Mouse (Mus musculus) stomach, embryonic 15.5 days (tissue): ENCODE measurements at regions not wholly inside any gene's neighbourhood (a gene's known extent, or its start where the extent isn't known, plus 50 kb on each side); places are given as distances from the start of the nearest gene placed in this dataset.

Experiments
- ATAC-seq: fragments of 200-750 bp; cut with Nextera tagmentation; 2 replicates; pipeline ENCODE4 v1.8.0; 2017; ENCODE audit warnings: low read depth, moderate number of reproducible peaks, moderate TSS enrichment; ENCODE audit not compliant: insufficient read depth, low FRiP score
- H3K27ac ChIP-seq: fragments of 300-500 bp; sonication (generic); 2 replicates; pipeline ENCODE4 v1.5.1; 2015; ENCODE audit warnings: mild to moderate bottlenecking, inconsistent platforms
- H3K27me3 ChIP-seq: fragments of 300-500 bp; sonication (generic); replicated peaks from 2 replicates; pipeline ENCODE4 v1.6.1; 2015; ENCODE audit warnings: inconsistent platforms
- H3K36me3 ChIP-seq: fragments of 300-500 bp; sonication (generic); 2 replicates; pipeline ENCODE4 v1.6.1; 2015; ENCODE audit warnings: inconsistent platforms
- H3K4me1 ChIP-seq: fragments of 300-500 bp; sonication (generic); 2 replicates; pipeline ENCODE4 v1.6.1; 2015; ENCODE audit warnings: inconsistent platforms
- H3K4me2 ChIP-seq: fragments of 300-500 bp; sonication (generic); 2 replicates; pipeline ENCODE4 v1.6.1; 2015; ENCODE audit warnings: mild to moderate bottlenecking, inconsistent platforms
- H3K4me3 ChIP-seq: fragments of 300-500 bp; sonication (generic); replicated peaks from 2 replicates; pipeline ENCODE4 v1.5.1; 2015; ENCODE audit warnings: inconsistent platforms
- H3K9ac ChIP-seq: fragments of 300-500 bp; sonication (generic); 2 replicates; pipeline ENCODE4 v1.6.1; 2015; ENCODE audit warnings: inconsistent platforms
- H3K9me3 ChIP-seq: fragments of 300-500 bp; sonication (generic); 2 replicates; pipeline ENCODE4 v1.6.1; 2016; ENCODE audit warnings: inconsistent platforms
- WGBS: fragments of 180-500 bp; shearing (Covaris S2); methylation state at CpG from one replicate; pipeline ENCODE4 v1.1.7; 2015; 5-methylcytosine and 5-hydroxymethylcytosine counted together

GRCm38 (mm10) chr10:91734691-91735090 is 553.6 kb upstream of the Tmpo start:
- 75% methylated on average over 8 of the region's 8 CpGs for WGBS
- H3K4me1 ChIP-seq, result no peaks in the 10 kb centered on the region
- H3K36me3 ChIP-seq, result no peaks in the 10 kb centered on the region
- H3K4me2 ChIP-seq, result no peak overlapping the region
- H3K9me3 ChIP-seq, result no peaks in the 10 kb centered on the region
- no peak overlapping the region for H3K27ac ChIP-seq
- no peak overlapping the region for H3K4me3 ChIP-seq
- H3K9ac ChIP-seq, result no peak overlapping the region
- no peaks in the 10 kb centered on the region for H3K27me3 ChIP-seq
- no peak for ATAC-seq

DNA sequence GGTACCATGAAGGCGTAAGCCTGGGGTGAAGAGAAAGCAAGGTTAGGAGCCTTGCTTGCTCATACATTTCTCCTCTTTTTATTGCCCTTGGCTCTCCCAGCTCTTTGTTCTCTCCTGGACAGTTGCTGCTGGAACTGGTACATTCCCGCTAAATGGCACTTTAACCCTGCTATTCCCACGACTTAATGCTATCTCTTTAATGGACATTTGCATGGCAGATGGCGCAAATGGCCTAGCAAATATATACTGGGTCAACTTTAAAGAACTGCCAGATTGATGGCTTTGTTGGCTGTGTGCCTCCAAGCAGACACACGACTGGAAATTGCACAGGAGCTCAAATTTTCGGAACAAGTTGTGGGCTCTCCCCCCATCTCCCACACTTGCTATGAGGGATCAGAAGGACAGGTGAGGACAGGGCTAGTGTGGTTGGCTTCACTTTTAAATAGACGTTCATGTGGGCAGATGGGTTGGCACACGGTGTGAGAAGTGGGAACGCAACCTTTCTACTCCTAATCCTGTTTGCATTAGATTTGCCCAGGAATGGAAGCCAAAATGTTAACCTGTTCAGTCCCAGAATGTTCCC is 551.0 kb upstream of the Tmpo start:
- H3K27ac ChIP-seq, result no peak overlapping the region
- no peaks in the 10 kb centered on the region for H3K9me3 ChIP-seq
- H3K27me3 ChIP-seq, result no peaks in the 10 kb centered on the region
- 48% methylated on average over 9 of the region's 9 CpGs for WGBS
- ATAC-seq, result no peak
- no peaks in the 10 kb centered on the region for H3K4me1 ChIP-seq
- no peak overlapping the region for H3K9ac ChIP-seq
- H3K4me2 ChIP-seq, result no peak overlapping the region
- H3K36me3 ChIP-seq, result no peaks in the 10 kb centered on the region
- H3K4me3 ChIP-seq, result no peak overlapping the region

DNA sequence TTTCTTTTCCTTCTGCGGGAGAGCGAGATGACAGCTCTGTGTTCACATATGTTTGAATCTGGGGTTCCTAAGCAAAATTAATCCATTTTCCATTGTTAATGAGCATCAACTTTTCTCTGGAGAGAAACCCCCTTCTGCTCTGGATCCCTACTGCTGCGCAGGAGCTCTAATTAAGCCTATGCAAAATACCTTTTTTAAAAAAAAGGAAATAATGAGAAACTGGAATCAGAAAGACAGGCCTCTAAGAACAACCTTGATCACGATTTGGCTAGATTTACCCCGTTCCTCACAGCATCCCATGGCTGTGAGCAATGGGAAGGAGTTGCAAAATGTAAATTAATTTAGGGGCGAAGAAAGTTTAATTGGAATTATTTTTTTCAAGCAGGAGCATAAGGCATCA is 548.9 kb upstream of the Tmpo start:
- ATAC-seq, result no peak
- no peaks in the 10 kb centered on the region for H3K27me3 ChIP-seq
- H3K4me3 ChIP-seq, result no peak overlapping the region
- no peak overlapping the region for H3K4me2 ChIP-seq
- no peak overlapping the region for H3K9ac ChIP-seq
- H3K27ac ChIP-seq, result no peak overlapping the region
- H3K9me3 ChIP-seq, result no peaks in the 10 kb centered on the region
- 90% methylated on average over 6 of the region's 6 CpGs for WGBS
- H3K4me1 ChIP-seq, result no peaks in the 10 kb centered on the region
- no peaks in the 10 kb centered on the region for H3K36me3 ChIP-seq

- ATAC-seq, result no peak
- Histone ChIP-seq H3K4me3 (no peak overlapping the region), H3K27ac (no peak overlapping the region), H3K27me3 (no peaks in the 10 kb centered on the region), H3K9ac (no peak overlapping the region), H3K36me3 (no peaks in the 10 kb centered on the region), H3K9me3 (no peaks in the 10 kb centered on the region), H3K4me2 (no peak overlapping the region), H3K4me1 (no peaks in the 10 kb centered on the region)
- 83% methylated on average over 9 of the region's 9 CpGs for WGBS
Observed at GRCm38 (mm10) chr10:91719561-91720371, 538.7 kb upstream of the Tmpo start.

- ATAC-seq, result no peak
- 85% methylated on average over 7 of the region's 7 CpGs for WGBS
- Histone ChIP-seq H3K4me1 (no peaks in the 10 kb centered on the region), H3K27ac (no peak overlapping the region), H3K36me3 (no peaks in the 10 kb centered on the region), H3K27me3 (no peaks in the 10 kb centered on the region), H3K4me3 (no peak overlapping the region), H3K4me2 (no peak overlapping the region), H3K9ac (no peak overlapping the region), H3K9me3 (no peaks in the 10 kb centered on the region)
Observed at GRCm38 (mm10) chr10:91716604-91717003, 535.5 kb upstream of the Tmpo start.

- WGBS, result 86% methylated on average over 3 of the region's 3 CpGs
- H3K4me2 ChIP-seq, result no peak overlapping the region
- H3K36me3 ChIP-seq, result no peaks in the 10 kb centered on the region
- ATAC-seq, result no peak
- H3K4me3 ChIP-seq, result no peak overlapping the region
- H3K9me3 ChIP-seq, result no peaks in the 10 kb centered on the region
- no peaks in the 10 kb centered on the region for H3K4me1 ChIP-seq
- H3K27me3 ChIP-seq, result no peaks in the 10 kb centered on the region
- no peak overlapping the region for H3K9ac ChIP-seq
- no peak overlapping the region for H3K27ac ChIP-seq
Observed at GRCm38 (mm10) chr10:91714648-91715047, 533.5 kb upstream of the Tmpo start.

DNA sequence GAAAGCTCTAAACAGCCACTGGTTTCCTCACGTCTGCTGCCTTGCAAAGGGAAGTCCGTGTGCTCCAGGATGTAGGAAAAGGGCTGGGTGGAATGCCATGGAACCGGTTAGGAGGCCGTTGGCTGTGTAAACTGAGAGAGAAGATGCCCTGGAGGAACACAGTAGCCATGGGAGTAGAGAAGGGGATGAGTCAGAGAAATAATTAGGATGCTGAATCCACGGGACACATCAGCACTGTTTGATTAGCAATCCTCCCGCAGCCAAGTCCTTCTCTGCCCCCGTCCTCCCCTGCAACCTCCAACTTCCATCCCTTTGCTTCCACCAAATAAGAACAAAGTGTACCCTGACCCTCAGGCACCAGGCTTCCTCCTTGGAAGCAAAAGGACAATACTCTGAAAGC is 532.4 kb upstream of the Tmpo start:
- 49% methylated on average over 7 of the region's 7 CpGs for WGBS
- H3K9ac ChIP-seq, result no peak overlapping the region
- no peaks in the 10 kb centered on the region for H3K36me3 ChIP-seq
- no peak overlapping the region for H3K4me2 ChIP-seq
- H3K4me3 ChIP-seq, result no peak overlapping the region
- no peaks in the 10 kb centered on the region for H3K27me3 ChIP-seq
- no peaks in the 10 kb centered on the region for H3K9me3 ChIP-seq
- no peak for ATAC-seq
- H3K27ac ChIP-seq, result no peak overlapping the region
- no peaks in the 10 kb centered on the region for H3K4me1 ChIP-seq

GRCm38 (mm10) chr10:91706816-91707215 is 525.7 kb upstream of the Tmpo start:
- ATAC-seq, result no peak
- Histone ChIP-seq H3K9ac (no peak overlapping the region), H3K4me1 (no peaks in the 10 kb centered on the region), H3K4me3 (no peak overlapping the region), H3K4me2 (no peak overlapping the region), H3K27me3 (no peaks in the 10 kb centered on the region), H3K36me3 (no peaks in the 10 kb centered on the region), H3K9me3 (no peaks in the 10 kb centered on the region), H3K27ac (no peak overlapping the region)
- 90% methylated on average over 3 of the region's 3 CpGs for WGBS

DNA sequence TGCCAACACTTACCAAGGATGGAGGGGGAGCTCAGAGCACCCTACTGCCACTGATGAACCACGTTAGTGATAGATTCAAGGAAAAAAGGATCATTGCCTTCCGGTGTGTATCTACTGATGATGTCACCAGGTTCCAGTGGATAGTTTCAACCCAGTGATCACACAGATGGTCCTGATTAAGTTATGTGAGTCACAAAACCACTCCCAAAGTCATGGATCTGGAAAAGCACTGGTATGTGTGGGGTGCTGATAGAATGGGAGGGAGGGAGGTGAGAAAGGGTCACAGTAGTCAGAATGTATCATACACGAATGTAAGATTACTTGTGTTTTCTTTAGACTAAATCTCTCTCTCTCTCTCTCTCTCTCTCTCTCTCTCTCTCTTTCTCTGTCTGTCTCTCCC is 523.6 kb upstream of the Tmpo start:
- Histone ChIP-seq H3K27me3 (no peaks in the 10 kb centered on the region), H3K36me3 (no peaks in the 10 kb centered on the region), H3K9ac (no peak overlapping the region), H3K9me3 (no peaks in the 10 kb centered on the region), H3K4me2 (no peak overlapping the region), H3K4me1 (no peaks in the 10 kb centered on the region), H3K4me3 (no peak overlapping the region), H3K27ac (no peak overlapping the region)
- ATAC-seq, result no peak
- 51% methylated on average over 3 of the region's 3 CpGs for WGBS

GRCm38 (mm10) chr10:91701822-91702221 is 520.7 kb upstream of the Tmpo start:
- no peak overlapping the region for H3K4me3 ChIP-seq
- no peaks in the 10 kb centered on the region for H3K27me3 ChIP-seq
- H3K36me3 ChIP-seq, result no peaks in the 10 kb centered on the region
- WGBS, result 66% methylated on average over 3 of the region's 3 CpGs
- H3K27ac ChIP-seq, result no peak overlapping the region
- no peaks in the 10 kb centered on the region for H3K4me1 ChIP-seq
- H3K4me2 ChIP-seq, result no peak overlapping the region
- no peak for ATAC-seq
- no peak overlapping the region for H3K9ac ChIP-seq
- no peaks in the 10 kb centered on the region for H3K9me3 ChIP-seq

DNA sequence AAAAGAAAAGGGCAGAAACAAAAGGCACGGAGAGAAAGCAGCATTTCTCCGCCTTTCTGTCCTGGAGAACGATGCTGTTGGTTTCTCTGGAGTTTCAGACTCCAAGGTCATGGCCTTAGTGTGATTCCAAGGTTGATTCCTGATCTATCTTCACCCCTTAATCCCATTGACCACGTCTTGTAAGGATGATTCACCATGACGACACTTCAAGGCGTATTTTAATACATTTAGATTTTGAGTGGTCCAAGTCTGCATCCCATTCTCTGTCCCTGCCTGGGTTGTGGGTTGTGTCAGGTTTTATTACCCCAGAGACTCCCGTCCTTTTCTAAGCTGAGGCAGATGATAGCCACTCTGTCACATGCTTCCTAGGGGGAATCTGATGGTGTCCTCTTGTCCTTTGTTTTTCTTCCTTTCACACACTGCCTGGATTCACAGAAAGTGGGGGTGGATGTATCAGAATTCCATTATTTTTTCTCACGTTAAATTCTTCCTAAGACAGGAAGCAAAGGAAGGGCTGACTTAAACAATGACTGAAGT is 505.0 kb upstream of the Tmpo start:
- H3K27me3 ChIP-seq, result no peaks in the 10 kb centered on the region
- H3K4me2 ChIP-seq, result no peak overlapping the region
- no peaks in the 10 kb centered on the region for H3K9me3 ChIP-seq
- no peak overlapping the region for H3K4me3 ChIP-seq
- no peaks in the 10 kb centered on the region for H3K36me3 ChIP-seq
- H3K4me1 ChIP-seq, result no peaks in the 10 kb centered on the region
- H3K27ac ChIP-seq, result no peak overlapping the region
- H3K9ac ChIP-seq, result no peak overlapping the region
- no peak for ATAC-seq
- WGBS, result 71% methylated on average over 8 of the region's 8 CpGs

GRCm38 (mm10) chr10:91685164-91686027 is 504.3 kb upstream of the Tmpo start:
- Histone ChIP-seq H3K4me2 (0 out of 2 replicates have a peak overlapping the region, but pooled peaks have one; percentile 13), H3K4me3 (no peak overlapping the region), H3K9me3 (no peaks in the 10 kb centered on the region), H3K27me3 (no peaks in the 10 kb centered on the region), H3K4me1 (no peaks in the 10 kb centered on the region), H3K36me3 (no peaks in the 10 kb centered on the region), H3K27ac (no peak overlapping the region), H3K9ac (no peak overlapping the region)
- ATAC-seq, result no peak
- WGBS, result 44% methylated on average over 8 of the region's 8 CpGs
